Mouse (Mus musculus): Measurements from ENCODE around the gene Hist1h2bp. TPM values are rescaled to one million over a fixed set of nuclear protein-coding genes. Genes with fewer than 3 reads are reported as not detected.

The Hist1h2bp gene
- polyA plus RNA-seq (2014; fragmentation: Illumina TruSeq; extraction: RNeasy Lipid Tissue Mini Kit (QIAGEN cat#74804); ENCODE audit: low read depth, low replicate concordance), result not detected

DNA sequence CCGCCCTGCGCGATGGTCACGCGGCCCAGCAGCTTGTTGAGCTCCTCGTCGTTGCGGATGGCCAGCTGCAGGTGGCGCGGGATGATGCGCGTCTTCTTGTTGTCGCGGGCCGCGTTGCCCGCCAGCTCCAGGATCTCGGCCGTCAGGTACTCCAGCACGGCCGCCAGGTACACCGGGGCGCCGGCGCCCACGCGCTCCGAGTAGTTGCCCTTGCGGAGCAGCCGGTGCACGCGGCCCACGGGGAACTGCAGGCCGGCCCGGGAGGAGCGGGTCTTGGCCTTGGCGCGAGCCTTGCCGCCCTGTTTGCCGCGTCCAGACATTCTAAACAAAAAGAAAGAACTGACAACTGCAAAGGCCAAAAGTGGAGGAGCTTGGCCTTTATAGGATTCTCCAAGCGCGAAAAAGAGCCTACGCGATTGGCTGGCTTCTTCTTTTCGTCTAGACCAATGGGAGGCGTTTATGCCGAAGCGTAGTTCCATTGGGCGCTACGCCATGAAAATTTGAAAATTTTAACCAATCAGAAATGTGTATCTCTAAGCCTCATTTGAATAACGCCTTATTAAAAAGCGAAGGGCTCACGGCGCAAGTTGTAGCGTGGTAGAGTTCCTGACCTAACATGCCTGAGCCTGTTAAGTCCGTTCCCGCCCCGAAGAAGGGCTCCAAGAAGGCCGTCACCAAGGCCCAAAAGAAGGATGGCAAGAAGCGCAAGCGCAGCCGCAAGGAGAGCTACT is at the start of gene Hist1h2bp, which contains the start of gene Hist1h2an:
TSS of gene Hist1h2bp (plus strand) at position 563 of the 731 bp plus-strand sequence.
TSS of gene Hist1h2an (minus strand) at position 320 of the 731 bp plus-strand sequence.

DNA sequence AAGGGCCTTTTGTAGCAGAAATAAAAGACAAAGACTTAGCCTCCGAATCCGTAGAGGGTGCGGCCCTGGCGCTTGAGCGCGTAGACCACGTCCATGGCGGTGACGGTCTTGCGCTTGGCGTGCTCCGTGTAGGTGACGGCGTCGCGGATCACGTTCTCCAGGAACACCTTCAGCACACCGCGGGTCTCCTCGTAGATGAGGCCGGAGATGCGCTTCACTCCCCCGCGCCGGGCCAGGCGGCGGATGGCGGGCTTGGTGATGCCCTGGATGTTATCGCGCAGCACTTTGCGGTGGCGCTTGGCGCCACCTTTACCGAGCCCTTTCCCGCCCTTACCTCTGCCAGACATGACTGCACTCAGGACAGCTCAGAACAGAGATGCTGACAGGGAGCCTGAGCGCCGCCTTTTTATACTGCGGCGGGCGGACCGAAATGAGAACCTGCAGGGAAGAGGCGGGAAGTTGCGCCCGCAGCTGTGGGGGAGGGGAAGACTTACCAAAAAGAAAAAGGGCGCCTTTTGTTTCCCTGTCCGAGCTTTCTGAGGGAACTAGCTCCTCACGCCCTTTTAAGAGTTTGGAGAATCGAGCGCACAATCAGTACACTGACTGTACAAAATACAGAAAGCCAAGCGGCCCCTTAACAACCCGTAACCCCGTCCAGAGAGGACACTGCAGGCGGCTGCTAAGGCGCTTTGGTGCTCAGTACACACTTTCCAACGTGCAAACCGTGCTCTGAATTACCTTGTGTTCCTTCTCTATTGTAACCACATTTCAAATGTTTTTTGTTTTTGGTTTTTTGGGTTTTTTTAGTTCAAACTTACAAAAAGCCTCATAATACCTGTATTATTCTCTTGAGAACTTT is 36.9 kb upstream of the Hist1h2bp start, which contains the start of gene Hist1h4k:
TSS of gene Hist1h4k (minus strand) at position 347 of the 859 bp plus-strand sequence.

DNA sequence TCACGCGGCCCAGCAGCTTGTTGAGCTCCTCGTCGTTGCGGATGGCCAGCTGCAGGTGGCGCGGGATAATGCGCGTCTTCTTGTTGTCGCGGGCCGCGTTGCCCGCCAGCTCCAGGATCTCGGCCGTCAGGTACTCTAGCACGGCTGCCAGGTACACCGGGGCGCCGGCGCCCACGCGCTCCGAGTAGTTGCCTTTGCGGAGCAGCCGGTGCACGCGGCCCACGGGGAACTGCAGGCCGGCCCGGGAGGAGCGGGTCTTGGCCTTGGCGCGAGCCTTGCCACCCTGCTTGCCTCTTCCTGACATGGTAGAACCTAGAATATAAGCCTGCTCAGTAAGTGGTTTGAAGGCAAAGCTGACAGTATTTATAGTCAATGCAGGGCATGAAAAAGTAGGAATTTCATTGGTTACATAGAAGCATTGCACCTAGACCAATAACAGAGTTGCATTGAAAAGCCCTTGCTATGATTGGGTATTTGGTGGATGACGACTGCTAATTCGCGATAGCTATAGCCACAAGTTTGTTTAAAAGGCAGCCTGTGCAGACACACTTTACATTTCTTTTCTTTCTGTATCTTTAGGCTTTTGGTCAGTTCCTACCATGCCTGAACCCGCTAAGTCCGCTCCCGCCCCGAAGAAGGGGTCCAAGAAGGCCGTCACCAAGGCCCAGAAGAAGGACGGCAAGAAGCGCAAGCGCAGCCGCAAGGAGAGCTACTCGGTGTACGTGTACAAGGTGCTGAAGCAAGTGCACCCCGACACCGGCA is 33.6 kb upstream of the Hist1h2bp start, which contains the start of the genes Hist1h2ak and Hist1h2bn:
TSS of gene Hist1h2ak (minus strand) at position 304 of the 762 bp plus-strand sequence.
TSS of gene Hist1h2bn (plus strand) at position 600 of the 762 bp plus-strand sequence.

DNA sequence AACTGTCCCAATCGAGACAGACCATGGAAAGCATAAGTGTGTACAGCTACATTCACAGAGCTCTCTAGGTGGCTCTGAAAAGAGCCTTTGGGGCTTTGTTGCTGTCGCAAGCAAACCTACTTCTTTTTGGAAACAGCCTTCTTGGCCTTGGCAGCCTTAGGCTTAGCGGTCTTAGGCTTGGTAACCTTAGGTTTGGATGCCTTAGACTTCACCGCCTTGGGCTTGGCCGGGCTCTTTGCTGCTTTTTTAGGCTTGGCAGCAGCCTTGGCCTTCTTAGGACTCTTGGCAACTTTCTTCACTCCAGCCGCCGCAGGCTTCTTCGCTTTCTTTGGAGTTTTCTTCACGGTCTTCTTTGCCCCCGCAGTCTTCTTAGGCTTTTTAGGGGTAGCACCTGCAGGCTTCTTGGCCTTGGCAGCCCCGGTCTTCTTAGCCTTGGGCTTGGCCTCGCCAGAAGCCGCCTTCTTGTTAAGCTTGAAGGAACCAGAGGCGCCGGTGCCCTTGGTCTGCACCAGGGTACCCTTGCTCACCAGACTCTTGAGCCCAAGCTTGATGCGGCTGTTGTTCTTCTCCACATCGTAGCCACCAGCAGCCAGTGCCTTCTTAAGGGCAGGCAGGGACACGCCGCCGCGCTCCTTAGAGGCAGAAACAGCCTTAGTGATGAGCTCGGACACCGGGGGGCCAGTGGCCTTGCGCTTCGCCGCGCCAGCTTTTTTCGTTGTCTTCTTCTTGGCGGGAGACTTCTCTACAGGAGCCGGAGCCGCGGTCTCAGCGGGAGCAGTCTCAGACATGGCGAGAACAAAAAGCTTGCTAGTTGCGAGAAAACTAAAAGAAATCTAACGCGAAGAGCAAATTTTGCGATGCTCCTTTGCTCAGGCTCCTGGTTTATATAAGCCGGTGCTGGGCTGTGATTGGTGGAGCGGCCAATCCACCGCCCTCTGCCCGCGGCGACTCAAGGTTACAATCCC is 7.2 kb upstream of the Hist1h2bp start, which contains the start of gene Hist1h1b:
TSS of gene Hist1h1b (minus strand) at position 859 of the 965 bp plus-strand sequence.

DNA sequence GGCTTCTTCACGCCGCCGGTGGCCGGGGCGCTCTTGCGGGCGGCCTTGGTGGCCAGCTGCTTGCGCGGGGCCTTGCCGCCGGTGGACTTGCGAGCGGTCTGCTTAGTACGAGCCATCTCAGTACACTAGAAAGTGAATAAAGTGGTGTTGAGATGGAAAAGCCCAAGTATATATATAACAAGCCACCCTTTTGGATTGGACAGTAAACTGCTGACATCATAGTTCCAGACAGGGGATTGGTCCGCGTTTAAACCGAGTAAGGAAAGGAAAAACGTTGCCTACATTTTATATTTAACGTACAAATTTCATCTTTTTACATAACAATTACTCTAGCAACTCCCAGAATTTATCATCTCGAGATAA is 4.0 kb upstream of the Hist1h2bp start, which contains the start of gene Hist1h3i:
TSS of gene Hist1h3i (minus strand) at position 116 of the 363 bp plus-strand sequence.

DNA sequence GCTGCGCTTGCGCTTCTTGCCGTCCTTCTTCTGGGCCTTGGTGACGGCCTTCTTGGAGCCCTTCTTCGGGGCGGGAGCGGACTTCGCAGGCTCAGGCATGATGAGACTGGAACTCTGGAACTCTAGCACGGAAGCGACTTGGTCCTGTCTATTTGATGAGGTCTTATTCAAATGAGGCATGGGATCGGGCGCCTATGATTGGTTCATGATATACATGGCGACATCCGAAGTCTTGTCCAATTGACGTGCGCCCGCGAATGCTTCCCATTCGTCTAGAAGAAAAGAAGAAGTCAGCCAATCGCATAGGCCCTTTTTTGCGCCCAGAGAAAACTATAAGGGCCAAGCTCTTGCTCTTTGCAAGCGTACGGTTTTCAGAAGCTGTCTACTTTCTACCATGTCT is 22.8 kb downstream of the Hist1h2bp start, which contains the start of the genes Hist1h2bq and Hist1h2ao:
TSS of gene Hist1h2bq (minus strand) at position 125 of the 400 bp plus-strand sequence.
TSS of gene Hist1h2ao (plus strand) at position 393 of the 400 bp plus-strand sequence.

DNA sequence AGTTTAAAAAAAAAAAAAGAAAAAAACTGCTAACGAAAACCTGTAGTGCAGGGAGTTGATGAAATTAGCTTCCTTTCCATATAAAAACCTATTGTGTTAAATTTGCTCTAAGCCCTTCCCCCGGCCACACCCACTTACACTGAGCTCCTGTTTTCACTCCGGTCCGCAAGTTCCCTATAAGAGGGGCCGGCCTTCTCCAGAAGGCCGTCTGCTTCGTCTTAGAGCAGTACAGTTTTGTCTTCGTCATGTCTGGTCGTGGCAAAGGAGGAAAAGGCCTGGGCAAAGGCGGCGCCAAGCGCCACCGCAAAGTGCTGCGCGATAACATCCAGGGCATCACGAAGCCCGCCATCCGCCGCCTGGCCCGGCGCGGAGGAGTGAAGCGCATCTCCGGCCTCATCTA is 24.3 kb downstream of the Hist1h2bp start, which contains the start of gene Hist1h4m:
TSS of gene Hist1h4m (plus strand) at position 208 of the 400 bp plus-strand sequence.

DNA sequence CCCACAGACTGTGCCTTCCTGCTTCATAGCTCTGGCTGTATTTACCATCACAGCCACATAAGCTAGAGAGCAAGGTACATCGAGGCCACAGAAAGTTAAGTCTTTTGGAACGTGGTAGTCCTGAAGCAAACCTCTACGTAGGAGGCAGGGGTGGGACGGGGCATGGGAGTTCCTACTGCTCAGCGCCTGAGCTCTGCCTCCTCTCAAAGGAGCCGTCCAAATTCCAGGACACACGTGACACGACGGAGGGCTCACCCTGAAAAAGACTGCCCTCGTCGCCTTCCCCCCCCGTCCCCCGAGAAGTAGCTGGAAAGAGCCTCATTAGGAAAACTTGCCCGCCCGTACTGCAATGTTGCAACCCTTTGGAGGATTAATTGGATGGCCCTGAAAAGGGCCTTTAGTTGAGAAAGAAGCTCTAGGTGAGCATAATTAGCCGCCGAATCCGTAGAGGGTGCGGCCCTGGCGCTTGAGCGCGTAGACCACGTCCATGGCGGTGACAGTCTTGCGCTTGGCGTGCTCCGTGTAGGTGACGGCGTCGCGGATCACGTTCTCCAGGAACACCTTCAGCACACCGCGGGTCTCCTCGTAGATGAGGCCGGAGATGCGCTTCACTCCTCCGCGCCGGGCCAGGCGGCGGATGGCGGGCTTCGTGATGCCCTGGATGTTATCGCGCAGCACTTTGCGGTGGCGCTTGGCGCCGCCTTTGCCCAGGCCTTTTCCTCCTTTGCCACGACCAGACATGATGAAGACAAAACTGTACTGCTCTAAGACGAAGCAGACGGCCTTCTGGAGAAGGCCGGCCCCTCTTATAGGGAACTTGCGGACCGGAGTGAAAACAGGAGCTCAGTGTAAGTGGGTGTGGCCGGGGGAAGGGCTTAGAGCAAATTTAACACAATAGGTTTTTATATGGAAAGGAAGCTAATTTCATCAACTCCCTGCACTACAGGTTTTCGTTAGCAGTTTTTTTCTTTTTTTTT is 44.4 kb downstream of the Hist1h2bp start, which contains the start of gene Hist1h4n:
TSS of gene Hist1h4n (minus strand) at position 779 of the 977 bp plus-strand sequence.

DNA sequence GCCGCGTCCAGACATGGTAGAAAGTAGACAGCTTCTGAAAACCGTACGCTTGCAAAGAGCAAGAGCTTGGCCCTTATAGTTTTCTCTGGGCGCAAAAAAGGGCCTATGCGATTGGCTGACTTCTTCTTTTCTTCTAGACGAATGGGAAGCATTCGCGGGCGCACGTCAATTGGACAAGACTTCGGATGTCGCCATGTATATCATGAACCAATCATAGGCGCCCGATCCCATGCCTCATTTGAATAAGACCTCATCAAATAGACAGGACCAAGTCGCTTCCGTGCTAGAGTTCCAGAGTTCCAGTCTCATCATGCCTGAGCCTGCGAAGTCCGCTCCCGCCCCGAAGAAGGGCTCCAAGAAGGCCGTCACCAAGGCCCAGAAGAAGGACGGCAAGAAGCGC is 46.2 kb downstream of the Hist1h2bp start, which contains the start of the genes Hist1h2ap and Hist1h2br:
TSS of gene Hist1h2ap (minus strand) at position 47 of the 400 bp plus-strand sequence.
TSS of gene Hist1h2br (plus strand) at position 283 of the 400 bp plus-strand sequence.

Other genes starting within 250 kb of the Hist1h2bp start
- not detected for gene Olfr1366, start 244.7 kb upstream of the Hist1h2bp start, polyA plus RNA-seq (2014; fragmentation: Illumina TruSeq; extraction: RNeasy Lipid Tissue Mini Kit (QIAGEN cat#74804); ENCODE audit: low read depth, low replicate concordance)
- gene Olfr1535, start 227.6 kb upstream of the Hist1h2bp start, polyA plus RNA-seq (2014; fragmentation: Illumina TruSeq; extraction: RNeasy Lipid Tissue Mini Kit (QIAGEN cat#74804); ENCODE audit: low read depth, low replicate concordance), result not detected
- gene Olfr1364, start 205.7 kb upstream of the Hist1h2bp start, polyA plus RNA-seq (2014; fragmentation: Illumina TruSeq; extraction: RNeasy Lipid Tissue Mini Kit (QIAGEN cat#74804); ENCODE audit: low read depth, low replicate concordance), result not detected
- gene Olfr1362, start 173.4 kb upstream of the Hist1h2bp start, polyA plus RNA-seq (2014; fragmentation: Illumina TruSeq; extraction: RNeasy Lipid Tissue Mini Kit (QIAGEN cat#74804); ENCODE audit: low read depth, low replicate concordance), result not detected
- not detected for gene Olfr11, start 144.9 kb upstream of the Hist1h2bp start, polyA plus RNA-seq (2014; fragmentation: Illumina TruSeq; extraction: RNeasy Lipid Tissue Mini Kit (QIAGEN cat#74804); ENCODE audit: low read depth, low replicate concordance)
- gene Olfr1361, start 124.1 kb upstream of the Hist1h2bp start, polyA plus RNA-seq (2014; fragmentation: Illumina TruSeq; extraction: RNeasy Lipid Tissue Mini Kit (QIAGEN cat#74804); ENCODE audit: low read depth, low replicate concordance), result not detected
- not detected for gene Olfr1360, start 110.1 kb upstream of the Hist1h2bp start, polyA plus RNA-seq (2014; fragmentation: Illumina TruSeq; extraction: RNeasy Lipid Tissue Mini Kit (QIAGEN cat#74804); ENCODE audit: low read depth, low replicate concordance)
- not detected for gene Olfr1359, start 89.3 kb upstream of the Hist1h2bp start, polyA plus RNA-seq (2014; fragmentation: Illumina TruSeq; extraction: RNeasy Lipid Tissue Mini Kit (QIAGEN cat#74804); ENCODE audit: low read depth, low replicate concordance)
- not detected for gene Hist1h2bl, start 71.3 kb upstream of the Hist1h2bp start, polyA plus RNA-seq (2014; fragmentation: Illumina TruSeq; extraction: RNeasy Lipid Tissue Mini Kit (QIAGEN cat#74804); ENCODE audit: low read depth, low replicate concordance)
- not detected for gene Hist1h2ai, start 71.0 kb upstream of the Hist1h2bp start, polyA plus RNA-seq (2014; fragmentation: Illumina TruSeq; extraction: RNeasy Lipid Tissue Mini Kit (QIAGEN cat#74804); ENCODE audit: low read depth, low replicate concordance)
- gene Hist1h3h, start 69.8 kb upstream of the Hist1h2bp start, polyA plus RNA-seq (2014; fragmentation: Illumina TruSeq; extraction: RNeasy Lipid Tissue Mini Kit (QIAGEN cat#74804); ENCODE audit: low read depth, low replicate concordance), result not detected
- not detected for gene Hist1h2bm, start 65.4 kb upstream of the Hist1h2bp start, polyA plus RNA-seq (2014; fragmentation: Illumina TruSeq; extraction: RNeasy Lipid Tissue Mini Kit (QIAGEN cat#74804); ENCODE audit: low read depth, low replicate concordance)
- 2.0 TPM for gene Hist1h4j, start 52.4 kb upstream of the Hist1h2bp start, polyA plus RNA-seq (2014; fragmentation: Illumina TruSeq; extraction: RNeasy Lipid Tissue Mini Kit (QIAGEN cat#74804); ENCODE audit: low read depth, low replicate concordance)
- not detected for gene Hist1h4k, start 37.0 kb upstream of the Hist1h2bp start, polyA plus RNA-seq (2014; fragmentation: Illumina TruSeq; extraction: RNeasy Lipid Tissue Mini Kit (QIAGEN cat#74804); ENCODE audit: low read depth, low replicate concordance)
- not detected for gene Hist1h2ak, start 33.6 kb upstream of the Hist1h2bp start, polyA plus RNA-seq (2014; fragmentation: Illumina TruSeq; extraction: RNeasy Lipid Tissue Mini Kit (QIAGEN cat#74804); ENCODE audit: low read depth, low replicate concordance)
- gene Hist1h2bn, start 33.3 kb upstream of the Hist1h2bp start, polyA plus RNA-seq (2014; fragmentation: Illumina TruSeq; extraction: RNeasy Lipid Tissue Mini Kit (QIAGEN cat#74804); ENCODE audit: low read depth, low replicate concordance), result not detected
- gene Hist1h1b, start 6.8 kb upstream of the Hist1h2bp start, polyA plus RNA-seq (2014; fragmentation: Illumina TruSeq; extraction: RNeasy Lipid Tissue Mini Kit (QIAGEN cat#74804); ENCODE audit: low read depth, low replicate concordance), result not detected
- not detected for gene Hist1h3i, start 4.1 kb upstream of the Hist1h2bp start, polyA plus RNA-seq (2014; fragmentation: Illumina TruSeq; extraction: RNeasy Lipid Tissue Mini Kit (QIAGEN cat#74804); ENCODE audit: low read depth, low replicate concordance)
- not detected for gene Hist1h2an, start 243 bp upstream of the Hist1h2bp start, polyA plus RNA-seq (2014; fragmentation: Illumina TruSeq; extraction: RNeasy Lipid Tissue Mini Kit (QIAGEN cat#74804); ENCODE audit: low read depth, low replicate concordance)
- gene Hist1h2bq, start 22.7 kb downstream of the Hist1h2bp start, polyA plus RNA-seq (2014; fragmentation: Illumina TruSeq; extraction: RNeasy Lipid Tissue Mini Kit (QIAGEN cat#74804); ENCODE audit: low read depth, low replicate concordance), result not detected
- not detected for gene Hist1h2ao, start 23.0 kb downstream of the Hist1h2bp start, polyA plus RNA-seq (2014; fragmentation: Illumina TruSeq; extraction: RNeasy Lipid Tissue Mini Kit (QIAGEN cat#74804); ENCODE audit: low read depth, low replicate concordance)
- not detected for gene Hist1h4m, start 24.3 kb downstream of the Hist1h2bp start, polyA plus RNA-seq (2014; fragmentation: Illumina TruSeq; extraction: RNeasy Lipid Tissue Mini Kit (QIAGEN cat#74804); ENCODE audit: low read depth, low replicate concordance)
- gene Hist1h4n, start 44.7 kb downstream of the Hist1h2bp start, polyA plus RNA-seq (2014; fragmentation: Illumina TruSeq; extraction: RNeasy Lipid Tissue Mini Kit (QIAGEN cat#74804); ENCODE audit: low read depth, low replicate concordance), result not detected
- not detected for gene Hist1h2ap, start 46.0 kb downstream of the Hist1h2bp start, polyA plus RNA-seq (2014; fragmentation: Illumina TruSeq; extraction: RNeasy Lipid Tissue Mini Kit (QIAGEN cat#74804); ENCODE audit: low read depth, low replicate concordance)
- gene Hist1h2br, start 46.3 kb downstream of the Hist1h2bp start, polyA plus RNA-seq (2014; fragmentation: Illumina TruSeq; extraction: RNeasy Lipid Tissue Mini Kit (QIAGEN cat#74804); ENCODE audit: low read depth, low replicate concordance), result 0.57 TPM
- gene Zfp184, start 157.6 kb downstream of the Hist1h2bp start, polyA plus RNA-seq (2014; fragmentation: Illumina TruSeq; extraction: RNeasy Lipid Tissue Mini Kit (QIAGEN cat#74804); ENCODE audit: low read depth, low replicate concordance), result 2.7 TPM
- gene Pom121l2, start 193.7 kb downstream of the Hist1h2bp start, polyA plus RNA-seq (2014; fragmentation: Illumina TruSeq; extraction: RNeasy Lipid Tissue Mini Kit (QIAGEN cat#74804); ENCODE audit: low read depth, low replicate concordance), result not detected
- not detected for gene Prss16, start 222.3 kb downstream of the Hist1h2bp start, polyA plus RNA-seq (2014; fragmentation: Illumina TruSeq; extraction: RNeasy Lipid Tissue Mini Kit (QIAGEN cat#74804); ENCODE audit: low read depth, low replicate concordance)
- not detected for gene Hist1h2ah, start 248.1 kb downstream of the Hist1h2bp start, polyA plus RNA-seq (2014; fragmentation: Illumina TruSeq; extraction: RNeasy Lipid Tissue Mini Kit (QIAGEN cat#74804); ENCODE audit: low read depth, low replicate concordance)
- gene Hist1h2bk, start 248.4 kb downstream of the Hist1h2bp start, polyA plus RNA-seq (2014; fragmentation: Illumina TruSeq; extraction: RNeasy Lipid Tissue Mini Kit (QIAGEN cat#74804); ENCODE audit: low read depth, low replicate concordance), result not detected